Mouse (Mus musculus): ENCODE data around the gene Psg16.

Psg16 gene

GRCm38 (mm10) chr7:17050491-17050890 lies 23.3 kb upstream of the Psg16 start:
- CTCF ChIA-PET: interaction anchor here (0.5 to 3.1 kb wide), 30 partner anchors 10 to 315 kb away, joined by 3 to 45 read pairs (median 4); partner anchors contain the start of genes Hif3a (in 3 of the 4), Psg16 (in 2 of the 4), Dact3 (in 1 of the 4) and Ppp5c (in 1 of the 4)
- POLR2A ChIA-PET: interaction anchor here in 3 of 4 experiments (0.6 to 2.0 kb wide), 9 partner anchors 11 to 106 kb away, joined by 3 to 8 read pairs (median 4); partner anchors contain the start of genes Hif3a (in 1 of the 3), Pnmal2 (in 1 of the 3) and Ppp5c (in 1 of the 3)

- ChIA-PET CTCF (interaction anchor here (0.5 to 3.1 kb wide), 50 partner anchors 9 to 384 kb away, joined by 3 to 45 read pairs (median 4); partner anchors contain the start of genes Hif3a (in 3 of the 4), Psg16 (in 3 of the 4), Ppp5c (in 2 of the 4) and Dact3 (in 1 of the 4)), POLR2A (interaction anchor here in 3 of 4 experiments (0.6 to 2.0 kb wide), 11 partner anchors 11 to 107 kb away, joined by 3 to 8 read pairs (median 4); partner anchors contain the start of genes Hif3a (in 1 of the 3), Pnmal2 (in 1 of the 3) and Ppp5c (in 1 of the 3))
Measured at GRCm38 (mm10) chr7:17050933-17051594, 22.8 kb upstream of the Psg16 start.

GRCm38 (mm10) chr7:17054325-17054989 lies 19.4 kb upstream of the Psg16 start:
- POLR2A ChIA-PET: interaction anchor here in 3 of 4 experiments (0.5 to 0.7 kb wide), 4 partner anchors 9 to 101 kb away, joined by 3 read pairs; no protein-coding TSS in a partner anchor
- CTCF ChIA-PET: interaction anchor here in 1 of 4 experiments (0.6 kb wide), 1 partner anchor 104 kb away, joined by 4 read pairs; no protein-coding TSS in a partner anchor

- CTCF ChIA-PET: interaction anchor here (0.6 to 2.0 kb wide), 10 partner anchors 11 to 435 kb away, joined by 3 to 11 read pairs (median 6); partner anchors contain the start of gene Psg16 (in 2 of the 4)
- POLR2A ChIA-PET: interaction anchor here (0.7 to 1.9 kb wide), 26 partner anchors 9 to 1838 kb away, joined by 3 to 6 read pairs (median 4); partner anchors contain the start of genes Pnmal2 (in 2 of the 4), Ppp5c (in 2 of the 4), Dact3 (in 1 of the 4) and Psg16 (in 1 of the 4)
Measured at GRCm38 (mm10) chr7:17055287-17055946, 18.4 kb upstream of the Psg16 start.

- POLR2A ChIA-PET: interaction anchor here in 3 of 4 experiments (0.6 to 1.9 kb wide), 34 partner anchors 9 to 1837 kb away, joined by 3 to 6 read pairs (median 3); partner anchors contain the start of genes Pnmal2 (in 2 of the 3), Ppp5c (in 2 of the 3), Dact3 (in 1 of the 3) and Psg16 (in 1 of the 3)
Measured at GRCm38 (mm10) chr7:17056081-17056581, 17.7 kb upstream of the Psg16 start.

GRCm38 (mm10) chr7:17056601-17057523 lies 17.0 kb upstream of the Psg16 start:
- CTCF ChIA-PET: interaction anchor here (0.8 to 2.0 kb wide), 14 partner anchors 10 to 215 kb away, joined by 3 to 11 read pairs (median 3); partner anchors contain the start of gene Psg16 (in 3 of the 4)
- POLR2A ChIA-PET: interaction anchor here in 3 of 4 experiments (0.6 to 1.9 kb wide), 31 partner anchors 8 to 1837 kb away, joined by 3 to 6 read pairs (median 3); partner anchors contain the start of genes Ppp5c (in 2 of the 3), Dact3 (in 1 of the 3) and Psg16 (in 1 of the 3)

More at GRCm38 (mm10) chr7:17056081-17056581, 17.7 kb upstream of the Psg16 start:
- CTCF ChIA-PET: interaction anchor here (0.8 to 2.0 kb wide), 14 partner anchors 9 to 214 kb away, joined by 3 to 11 read pairs (median 3); partner anchors contain the start of gene Psg16 (in 3 of the 4)

- ChIA-PET CTCF (interaction anchor here in 3 of 4 experiments (0.7 to 1.9 kb wide), 10 partner anchors 8 to 158 kb away, joined by 3 to 8 read pairs (median 4); partner anchors contain the start of genes Psg16 (in 3 of the 3) and Pnmal2 (in 1 of the 3)), POLR2A (no interaction called here)
Measured at GRCm38 (mm10) chr7:17058071-17058689, 15.7 kb upstream of the Psg16 start.

GRCm38 (mm10) chr7:17058816-17059462 lies 14.9 kb upstream of the Psg16 start:
- ChIA-PET POLR2A (interaction anchor here in 1 of 4 experiments (1.0 kb wide), 1 partner anchor 125 kb away, joined by 3 read pairs; no protein-coding TSS in a partner anchor), CTCF (interaction anchor here in 3 of 4 experiments (0.7 to 6.2 kb wide), 12 partner anchors 7 to 939 kb away, joined by 3 to 45 read pairs (median 4); partner anchors contain the start of genes Psg16 (in 3 of the 3), Kptn (in 1 of the 3) and Pnmal2 (in 1 of the 3))

GRCm38 (mm10) chr7:17059463-17059844 lies 14.4 kb upstream of the Psg16 start:
- CTCF ChIA-PET: interaction anchor here in 1 of 4 experiments (0.7 to 6.2 kb wide), 4 partner anchors 9 to 939 kb away, joined by 3 to 45 read pairs (median 7); partner anchors contain the start of genes Kptn and Psg16
- POLR2A ChIA-PET: interaction anchor here in 1 of 4 experiments (1.0 to 2.0 kb wide), 2 partner anchors 70 to 126 kb away, joined by 3 to 6 read pairs; no protein-coding TSS in a partner anchor

GRCm38 (mm10) chr7:17060031-17060781 lies 13.6 kb upstream of the Psg16 start:
- ChIA-PET CTCF (interaction anchor here (0.6 to 6.2 kb wide), 12 partner anchors 8 to 371 kb away, joined by 3 to 45 read pairs (median 7); no protein-coding TSS in a partner anchor), POLR2A (interaction anchor here in 2 of 4 experiments (0.6 to 2.0 kb wide), 4 partner anchors 70 to 127 kb away, joined by 3 to 6 read pairs (median 4); no protein-coding TSS in a partner anchor)

GRCm38 (mm10) chr7:17060782-17061605 lies 12.8 kb upstream of the Psg16 start:
- POLR2A ChIA-PET: interaction anchor here in 2 of 4 experiments (1.1 to 2.0 kb wide), 6 partner anchors 10 to 1812 kb away, joined by 3 to 6 read pairs (median 5); no protein-coding TSS in a partner anchor
- CTCF ChIA-PET: interaction anchor here (0.6 to 6.2 kb wide), 20 partner anchors 10 to 372 kb away, joined by 3 to 45 read pairs (median 5); partner anchors contain the start of genes Psg16 (in 2 of the 4) and Pnmal2 (in 1 of the 4)

GRCm38 (mm10) chr7:17062389-17062788 lies 11.5 kb upstream of the Psg16 start, which contains the start of gene Hif3a:
Gene Hif3a, minus strand, starts transcription at chr7:17062427.
- POLR2A ChIA-PET: interaction anchor here in 2 of 4 experiments (0.5 to 1.8 kb wide), 9 partner anchors 11 to 1810 kb away, joined by 3 to 6 read pairs (median 3); partner anchors contain the start of gene Psg16 (in 1 of the 2)

GRCm38 (mm10) chr7:17062845-17063244 lies 11.0 kb upstream of the Psg16 start:
- ChIA-PET POLR2A (interaction anchor here in 2 of 4 experiments (1.3 to 1.8 kb wide), 5 partner anchors 11 to 93 kb away, joined by 3 to 6 read pairs (median 5); partner anchors contain the start of gene Psg16 (in 1 of the 2)), CTCF (interaction anchor here in 2 of 4 experiments (0.7 to 6.2 kb wide), 9 partner anchors 11 to 433 kb away, joined by 3 to 45 read pairs (median 7); partner anchors contain the start of genes Psg16 (in 2 of the 2) and Gng8 (in 1 of the 2))

More at GRCm38 (mm10) chr7:17062389-17062788, 11.5 kb upstream of the Psg16 start, which contains the start of gene Hif3a:
- CTCF ChIA-PET: interaction anchor here (1.1 to 6.2 kb wide), 15 partner anchors 11 to 433 kb away, joined by 3 to 45 read pairs (median 7); partner anchors contain the start of gene Psg16 (in 3 of the 4)

All from embryonic stem cell, embryonic (primary cell).